Mouse (Mus musculus) left cerebral cortex, adult 11 months (tissue): ENCODE measurements at regions not wholly inside any gene's neighbourhood (a gene's known extent, or its start where the extent isn't known, plus 50 kb on each side); places are given as distances from the start of the nearest gene placed in this dataset.

Experiments used
- DNase-seq: peaks from one replicate; pipeline ENCODE4 v3.0.0; 2022; ENCODE audit warnings: low spot score

- peak; percentile 42 for DNase-seq
Observed at GRCm38 (mm10) chr14:48330965-48331622, 114.8 kb upstream of the Tmem260 start.

DNA sequence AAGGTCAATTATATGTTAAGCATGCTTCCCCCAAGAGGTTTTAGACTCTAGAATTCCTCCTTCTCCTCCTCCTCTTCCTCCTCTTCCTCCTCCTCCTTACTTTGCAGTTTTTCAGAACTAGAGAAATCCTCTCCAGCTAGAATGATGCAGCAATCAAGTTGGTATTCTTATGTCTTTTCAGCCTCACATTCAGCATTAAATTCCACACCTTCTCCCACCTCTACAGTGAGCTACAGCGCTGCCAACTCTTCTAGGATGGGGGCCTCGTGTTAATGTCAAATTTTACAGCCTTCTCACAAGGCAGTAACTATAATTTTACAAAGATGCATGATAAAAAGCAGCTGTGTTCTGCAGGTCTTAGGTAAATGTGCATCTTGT is 114.3 kb upstream of the Tmem260 start:
- peak; percentile 19 for DNase-seq

DNA sequence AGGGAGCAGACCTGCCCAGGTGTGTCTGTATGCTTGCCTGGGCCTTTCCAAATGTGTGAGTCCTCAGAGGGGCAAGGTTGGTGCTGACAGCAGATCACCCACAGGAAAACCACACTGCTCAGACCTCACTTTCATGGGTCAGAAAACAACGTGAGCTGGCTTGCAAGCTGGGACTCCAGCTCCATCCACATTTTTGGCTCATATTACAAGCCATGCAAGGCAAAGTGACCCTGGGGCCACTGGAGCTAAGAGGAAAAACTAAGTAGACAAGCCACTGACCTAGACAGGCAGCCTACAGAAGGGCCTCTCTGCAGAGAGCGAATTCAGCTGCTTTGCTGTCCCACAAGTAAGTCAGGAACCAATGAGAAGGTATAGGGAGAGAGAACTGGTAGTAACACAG is 113.7 kb upstream of the Tmem260 start:
- DNase-seq = no peak

DNA sequence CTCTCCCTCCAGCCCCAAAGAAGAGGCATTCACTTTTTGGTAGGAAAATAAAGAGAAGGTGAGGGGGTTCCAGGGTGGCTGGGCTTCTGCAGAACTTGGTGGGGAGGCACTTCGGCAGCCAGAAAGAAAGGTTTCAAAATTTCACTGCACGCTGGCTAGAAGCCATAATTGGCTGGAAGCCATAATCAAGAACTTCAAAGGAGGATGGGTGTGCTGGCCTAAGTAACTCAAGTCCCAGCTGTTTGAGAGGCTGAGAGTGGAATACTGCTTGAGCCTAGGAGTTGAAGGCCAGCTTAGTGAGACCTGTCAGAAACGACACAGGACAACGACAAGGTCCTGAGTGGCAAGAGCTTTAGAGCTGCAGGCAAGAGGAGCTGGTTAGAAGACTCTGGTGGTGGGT is 113.3 kb upstream of the Tmem260 start:
- DNase-seq = no peak

- DNase-seq = no peak
Observed at GRCm38 (mm10) chr14:48334106-48334809, 111.7 kb upstream of the Tmem260 start.

- DNase-seq = no peak
Observed at GRCm38 (mm10) chr14:48339434-48339833, 106.5 kb upstream of the Tmem260 start.

DNA sequence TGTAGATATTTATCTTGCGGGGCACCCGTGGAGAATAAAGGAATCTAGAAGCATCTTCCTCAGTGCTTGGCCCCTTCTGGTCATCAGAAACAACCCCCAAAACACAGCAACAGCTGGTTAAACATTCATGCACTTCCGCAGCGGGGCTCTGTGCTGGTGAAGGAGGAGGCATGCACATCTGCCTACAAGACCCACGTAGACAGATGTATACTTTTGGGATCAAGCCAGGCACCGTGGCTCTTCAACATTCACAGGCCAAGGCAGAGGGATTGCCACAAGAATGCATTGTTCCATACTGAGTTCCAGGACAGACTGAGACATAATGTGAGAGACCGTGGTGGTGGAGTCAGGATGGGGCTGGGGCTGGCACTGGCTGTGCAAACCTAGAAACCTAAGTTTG is 103.0 kb upstream of the Tmem260 start:
- no peak for DNase-seq

DNA sequence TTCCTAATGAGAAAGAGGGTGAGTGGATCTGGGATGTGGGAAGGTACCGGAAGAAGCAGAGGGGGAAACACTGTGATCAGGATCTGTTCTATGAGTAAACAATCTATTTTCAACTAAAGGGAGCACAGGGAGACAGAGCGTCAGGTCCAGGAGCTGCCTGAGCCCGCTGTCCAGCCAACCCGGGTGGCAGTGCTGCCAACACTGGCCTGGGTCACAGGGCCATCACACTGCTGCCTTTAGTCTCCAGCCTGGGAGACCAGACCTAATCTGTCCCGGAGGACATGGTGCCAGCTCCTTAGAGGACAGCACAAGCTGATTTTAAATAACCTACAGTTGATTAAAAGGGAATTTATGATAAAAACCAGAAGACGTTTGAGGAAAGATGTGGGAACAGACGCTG is 100.0 kb upstream of the Tmem260 start:
- no peak for DNase-seq

DNA sequence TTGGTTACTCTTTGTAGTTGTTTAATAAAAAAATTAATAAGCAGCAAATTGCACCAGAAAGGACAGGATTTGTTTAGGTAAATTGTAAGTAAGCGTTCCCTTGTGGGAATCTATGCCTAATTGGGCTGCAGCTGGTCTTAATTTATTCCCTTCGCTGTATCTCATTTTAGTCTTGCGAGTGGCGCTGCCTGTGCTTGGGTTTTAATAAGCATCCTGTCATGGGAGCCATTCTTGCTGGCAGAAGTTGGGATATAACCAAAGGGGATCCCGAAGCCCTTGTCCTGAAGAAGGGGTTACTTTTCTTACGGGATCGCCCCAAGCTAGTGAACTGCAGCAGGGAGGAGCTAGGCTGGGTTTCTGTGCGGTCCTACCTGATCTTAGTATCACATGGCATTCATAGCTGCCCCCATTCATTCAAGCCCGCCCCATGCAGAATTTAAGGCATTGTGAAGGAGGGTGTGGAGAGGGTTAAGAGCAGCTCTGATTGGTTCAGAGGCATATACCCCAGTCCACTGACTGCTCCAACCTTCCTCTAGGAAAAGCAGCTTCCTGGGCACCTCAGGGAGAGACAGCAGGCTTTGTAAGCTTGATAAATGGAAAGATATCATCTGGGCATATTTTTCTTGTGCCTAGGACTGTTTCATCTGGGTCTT is 96.4 kb upstream of the Tmem260 start:
- DNase-seq = no peak

- DNase-seq = no peak
Observed at GRCm38 (mm10) chr14:48351652-48352051, 94.3 kb upstream of the Tmem260 start.

DNA sequence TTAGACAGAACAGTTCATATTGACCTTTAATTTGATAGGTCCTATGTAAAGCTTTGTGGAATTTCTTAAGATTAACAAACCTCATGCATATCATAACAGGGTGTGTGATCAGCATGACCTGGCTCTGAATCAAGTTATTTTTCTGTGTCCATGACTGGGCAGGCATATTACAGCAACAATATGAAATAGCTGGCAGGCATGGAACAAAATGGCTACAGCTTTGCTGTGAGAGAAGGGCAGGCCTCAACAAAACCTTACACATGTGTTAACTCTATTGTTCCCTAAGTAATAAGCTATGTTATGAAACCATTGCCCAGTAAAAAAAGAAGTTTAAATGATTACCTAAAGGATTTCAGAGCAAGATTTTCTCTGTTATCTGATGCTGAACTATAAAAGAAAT is 93.1 kb upstream of the Tmem260 start:
- no peak for DNase-seq

- DNase-seq = no peak
Observed at GRCm38 (mm10) chr14:48354176-48354575, 91.7 kb upstream of the Tmem260 start.

DNA sequence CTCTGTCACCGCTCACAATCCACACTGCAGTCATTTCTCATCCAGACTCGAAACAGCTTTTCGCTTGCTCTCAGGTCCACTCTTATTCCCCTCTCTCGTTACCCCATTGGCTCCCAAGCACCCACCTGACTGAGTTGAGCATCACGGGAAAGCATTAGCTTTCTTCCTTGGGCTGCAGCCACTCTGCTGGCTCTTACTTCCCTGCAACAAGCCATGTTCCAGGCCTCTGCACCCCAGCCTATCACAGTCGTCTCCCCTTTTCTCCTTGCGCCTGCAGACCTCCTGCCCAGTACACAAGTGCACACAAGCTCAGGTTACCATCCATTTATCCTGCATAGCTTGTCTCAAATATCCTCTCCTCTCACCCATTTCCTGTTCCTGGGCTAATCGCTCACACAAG is 88.5 kb upstream of the Tmem260 start:
- DNase-seq = no peak

DNA sequence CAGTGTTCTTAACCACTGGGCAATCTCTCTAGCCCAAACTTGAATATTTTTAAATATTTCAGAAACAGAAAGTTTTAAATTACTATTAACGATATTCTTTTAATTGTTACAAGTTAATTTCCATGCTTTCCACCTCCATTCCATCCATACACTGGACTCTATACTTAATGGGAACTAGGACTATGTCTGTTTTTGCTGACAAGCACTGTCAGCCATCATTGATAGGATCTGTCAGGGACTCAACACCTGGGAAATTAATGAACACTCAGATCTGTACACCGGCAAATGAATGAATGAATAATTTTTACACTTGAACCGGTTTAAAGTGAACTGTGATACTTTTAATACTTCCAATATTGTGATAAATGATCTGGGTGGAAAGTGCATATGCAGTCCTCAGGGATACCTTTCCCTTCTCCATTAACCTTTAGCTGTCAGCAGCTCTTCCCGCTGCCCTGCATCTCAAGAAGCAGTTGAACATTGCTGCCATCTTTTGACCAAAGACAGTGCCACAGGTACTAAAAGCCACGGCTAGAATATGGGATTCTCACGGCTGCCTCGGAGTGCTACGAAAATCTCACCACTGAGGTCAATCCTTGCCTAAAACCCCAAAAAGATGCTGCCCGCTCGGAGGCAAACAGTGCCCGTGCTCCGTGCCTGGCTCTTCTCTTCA is 87.3 kb upstream of the Tmem260 start:
- peak; percentile 47 for DNase-seq

DNA sequence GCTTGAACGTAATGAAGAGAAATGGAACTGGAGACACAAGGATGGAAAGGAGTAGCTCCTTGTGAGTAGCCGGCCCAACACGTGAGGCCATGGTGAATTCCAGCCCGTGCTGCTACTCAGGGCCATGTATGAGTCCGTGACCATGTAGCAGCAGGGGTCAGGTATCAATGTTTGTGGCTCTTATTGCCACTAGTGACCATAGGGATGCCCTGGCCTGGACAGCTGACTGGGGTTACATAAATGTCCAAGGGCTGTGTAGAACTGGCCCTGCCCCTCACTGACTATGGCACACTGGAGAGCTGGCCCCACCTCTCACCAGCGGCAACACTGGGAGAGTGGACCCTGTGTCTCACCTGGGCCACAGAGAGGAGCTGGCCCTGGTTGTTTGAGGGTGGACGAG is 84.1 kb upstream of the Tmem260 start:
- no peak for DNase-seq

- DNase-seq = peak; percentile 75
Observed at GRCm38 (mm10) chr14:48367006-48367405, 78.9 kb upstream of the Tmem260 start.

DNA sequence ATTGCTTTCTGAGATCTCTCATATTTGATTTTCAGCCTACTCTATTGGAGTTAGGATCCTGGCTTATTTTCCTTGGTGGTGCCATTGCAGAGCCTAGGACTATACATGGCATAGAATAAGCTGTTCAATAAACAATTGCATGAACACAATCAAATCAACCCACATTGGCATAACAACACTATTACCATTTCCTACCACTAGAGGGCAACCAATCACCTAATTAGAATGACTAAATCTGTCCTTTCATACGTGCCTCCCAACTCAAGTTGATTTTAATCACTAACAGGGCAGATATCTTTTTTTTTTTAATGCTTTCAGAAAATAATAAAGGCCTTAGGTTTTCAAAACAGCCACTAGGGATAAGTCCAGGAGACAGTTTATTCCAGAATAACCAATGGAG is 75.6 kb upstream of the Tmem260 start:
- peak; percentile 74 for DNase-seq

- DNase-seq = peak; percentile 65
Observed at GRCm38 (mm10) chr14:48371766-48372165, 74.2 kb upstream of the Tmem260 start.

- DNase-seq = no peak
Observed at GRCm38 (mm10) chr14:48376112-48376511, 69.8 kb upstream of the Tmem260 start.
